Mouse (Mus musculus): ENCODE results near the gene Ccr6.

Gene Ccr6

DNA sequence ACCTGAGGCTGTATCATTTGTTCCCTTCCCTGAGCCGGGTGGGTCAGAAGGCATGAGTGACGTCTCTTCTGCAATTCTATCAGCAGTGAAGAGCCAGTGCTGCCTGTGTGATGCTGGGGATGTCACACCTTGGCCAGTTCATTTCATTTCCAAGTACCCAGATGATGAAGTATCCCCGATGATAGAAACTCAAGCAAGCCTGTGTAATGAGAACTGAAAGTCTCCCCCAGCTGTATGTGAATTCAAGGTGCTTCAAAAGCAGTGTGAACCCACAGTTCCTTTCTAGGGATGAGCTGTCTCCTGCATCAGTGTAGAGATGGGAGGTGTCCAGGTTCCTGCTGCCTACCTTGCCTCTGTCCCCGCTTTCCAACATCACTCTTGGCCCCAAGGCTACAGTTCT, 1.3 kb upstream of the Ccr6 start:
- no peak for DNase-seq (ENCODE audit: low spot score)

DNA sequence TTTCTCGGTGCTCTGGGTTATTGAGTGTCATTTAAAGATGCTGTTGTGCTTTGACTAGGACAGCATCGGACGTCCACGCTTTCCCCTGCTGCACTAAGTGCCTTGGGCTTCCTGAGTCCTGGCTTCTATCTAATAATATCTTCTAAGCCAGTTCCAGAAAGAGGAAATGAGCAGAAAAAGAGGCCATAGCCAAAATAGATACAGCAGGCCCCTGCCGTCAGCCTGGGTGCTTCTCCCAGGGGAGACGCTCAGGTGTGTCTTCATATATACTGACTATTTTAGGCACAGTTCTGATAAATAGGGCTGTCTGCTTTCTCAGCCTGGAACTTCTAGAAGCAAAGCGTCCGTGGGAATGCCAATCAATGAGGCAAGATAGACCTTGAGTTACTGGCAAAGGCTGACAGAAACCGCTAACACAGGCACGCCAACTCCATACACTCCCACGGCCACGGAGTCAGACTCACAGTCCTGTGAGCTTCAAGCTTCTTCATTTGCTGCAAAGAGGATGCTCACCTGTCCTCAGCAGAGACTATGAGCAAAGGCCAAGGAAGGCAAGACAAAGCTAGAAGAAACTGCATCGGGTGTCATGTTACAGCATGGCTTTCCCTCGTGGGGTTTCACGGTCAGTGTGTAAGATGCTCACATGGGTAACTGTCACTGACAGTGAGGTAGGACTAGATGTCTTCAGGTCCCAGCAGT, 2.3 kb downstream of the Ccr6 start:
- DNase-seq (ENCODE audit: low spot score): no peak

DNA sequence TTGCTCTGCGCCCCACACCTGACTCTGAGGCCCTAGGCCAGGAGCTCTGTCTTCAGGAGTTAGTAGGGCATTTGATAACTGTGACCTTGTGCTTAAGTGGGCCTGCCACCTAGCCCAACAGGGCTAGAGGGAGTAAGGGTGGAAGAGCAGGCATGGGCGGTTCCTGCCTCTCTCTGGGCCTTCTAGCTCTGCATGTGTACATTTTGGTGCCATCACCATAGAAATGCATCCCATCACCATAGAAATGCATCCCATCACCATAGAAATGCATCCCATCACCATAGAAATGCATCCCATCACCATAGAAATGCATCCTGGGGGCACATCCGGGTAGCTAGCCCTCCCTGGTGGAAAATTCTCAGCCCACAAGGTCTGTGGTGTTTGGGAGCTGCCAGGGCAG, 3.7 kb downstream of the Ccr6 start:
- no peak for DNase-seq (ENCODE audit: low spot score)

DNA sequence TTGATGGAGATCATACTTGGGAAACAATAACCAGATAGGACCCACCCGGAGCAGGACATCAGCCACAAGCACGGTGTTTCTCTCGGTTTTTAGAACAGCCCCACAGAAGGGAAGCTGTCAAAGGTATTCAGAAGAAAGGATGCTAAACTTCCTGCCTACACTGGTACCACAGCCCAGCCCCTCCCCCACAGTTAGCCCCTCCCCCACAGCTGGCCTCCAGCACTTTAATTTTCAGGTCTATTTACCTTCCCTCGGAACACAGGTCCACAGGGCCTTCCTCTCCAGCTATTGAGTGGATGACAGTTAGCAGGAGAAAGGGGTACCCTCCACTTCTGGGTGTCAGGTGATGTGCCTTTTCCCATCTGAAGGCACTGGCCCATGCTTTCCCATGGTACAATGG, 4.7 kb downstream of the Ccr6 start:
- DNase-seq (ENCODE audit: low spot score): no peak

DNA sequence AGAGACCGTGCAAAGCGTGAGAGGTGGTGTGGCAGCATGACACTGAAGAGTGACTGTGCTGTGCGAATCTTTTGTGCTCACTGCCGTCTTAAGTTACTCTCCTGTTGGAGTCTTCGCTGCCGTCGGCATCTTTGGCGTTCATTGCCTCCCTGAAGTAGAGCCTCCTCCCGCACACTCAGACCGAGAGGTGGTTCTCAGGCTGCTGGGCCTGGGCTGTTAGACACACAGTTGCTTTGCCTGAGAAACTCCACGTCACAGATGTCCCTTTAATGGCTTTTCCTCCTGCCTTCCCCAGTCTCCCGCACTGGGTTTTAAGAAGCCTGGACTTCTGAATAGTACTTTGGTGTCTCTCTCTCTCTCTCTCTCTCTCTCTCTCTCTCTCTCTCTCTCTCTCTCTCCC, 5.8 kb downstream of the Ccr6 start:
- no peak for DNase-seq (ENCODE audit: low spot score)

DNA sequence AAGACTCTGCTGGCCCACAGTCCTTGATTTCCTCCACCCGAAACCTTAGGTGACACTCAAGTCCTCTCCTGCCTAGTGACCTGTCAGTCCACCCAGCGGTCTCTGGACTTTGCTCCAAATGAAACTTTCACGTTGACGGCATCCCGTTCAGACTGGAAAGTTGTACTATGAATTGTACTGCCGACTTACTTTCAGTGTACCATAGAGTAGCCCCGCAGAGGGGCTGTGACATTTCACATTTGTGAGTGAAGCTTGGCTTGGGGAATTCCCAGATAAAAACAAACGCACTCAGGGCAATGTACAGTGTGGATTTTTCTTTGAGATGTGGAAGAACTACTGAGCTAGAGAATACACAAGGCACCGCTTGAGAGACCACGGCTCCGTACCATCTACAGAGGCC, 6.3 kb downstream of the Ccr6 start:
- no peak for DNase-seq (ENCODE audit: low spot score)

DNA sequence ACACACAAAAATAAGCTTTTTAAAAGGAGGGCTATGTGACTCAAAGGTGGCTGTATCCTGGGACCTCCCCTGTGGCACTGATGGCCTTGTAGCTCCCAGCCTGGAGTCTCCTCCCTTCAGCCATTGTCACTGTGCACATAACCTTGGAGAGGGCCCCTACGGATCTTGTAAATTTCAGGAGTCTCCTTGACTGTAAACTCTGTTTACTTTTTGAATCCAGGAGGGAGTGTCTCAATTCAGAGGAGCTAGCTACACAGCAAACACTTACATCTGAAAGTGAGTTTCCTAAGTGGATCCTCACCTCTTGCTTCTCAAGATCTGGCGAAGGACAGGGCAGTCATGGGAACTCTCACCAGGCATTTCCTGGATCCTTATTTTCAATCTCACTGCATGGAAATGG, 8.3 kb downstream of the Ccr6 start:
- no peak for DNase-seq (ENCODE audit: low spot score)

DNA sequence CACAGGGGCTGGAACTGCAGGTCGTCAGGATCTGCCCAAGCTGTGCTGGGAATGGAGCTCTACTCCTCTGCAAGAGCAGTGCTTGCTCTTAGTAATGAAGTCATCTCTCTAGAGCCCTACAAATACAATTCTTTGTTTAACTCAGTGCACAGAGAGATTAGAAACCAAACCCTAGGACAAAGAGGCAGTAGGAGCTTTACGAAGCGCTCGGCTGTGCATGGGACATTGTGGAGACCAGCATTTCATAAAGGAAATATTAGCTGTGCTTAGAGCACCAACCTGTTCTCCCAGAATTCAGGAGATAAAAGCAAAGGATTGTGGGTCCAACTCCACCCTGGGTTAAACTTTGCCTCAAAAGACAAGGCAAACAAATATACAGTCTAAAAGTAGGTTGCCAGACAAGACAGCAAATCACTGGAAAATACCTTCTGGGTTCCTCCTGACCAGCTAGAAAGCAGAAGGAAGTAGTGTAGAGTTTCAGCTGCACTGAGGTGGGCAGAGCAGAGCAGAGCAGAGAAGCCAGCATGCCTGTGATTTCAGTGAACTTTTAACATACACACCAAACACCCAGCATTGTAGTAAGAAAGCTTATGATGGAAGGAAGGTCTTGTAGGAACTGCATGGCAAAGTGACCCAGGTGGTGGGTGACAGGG, 10.4 kb downstream of the Ccr6 start:
- no peak for DNase-seq (ENCODE audit: low spot score)

DNA sequence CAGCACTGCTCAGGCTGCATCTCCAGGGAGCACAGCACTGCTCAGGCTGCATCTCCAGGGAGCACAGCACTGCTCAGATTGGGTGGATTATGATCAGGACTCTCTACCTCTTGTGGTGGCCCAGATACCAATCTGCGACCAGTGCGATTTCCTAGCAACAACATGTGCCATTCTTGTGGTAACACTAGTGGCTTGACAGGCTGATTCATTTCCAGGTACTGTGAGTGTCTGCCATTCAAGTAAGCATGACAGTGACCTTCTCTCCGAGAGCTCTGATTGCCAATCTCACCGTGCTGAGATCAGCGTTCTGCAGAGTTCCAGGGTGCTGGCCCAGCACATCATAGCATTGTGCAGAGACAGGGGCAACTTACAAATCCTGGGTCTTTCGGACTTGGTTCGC, 15.9 kb downstream of the Ccr6 start:
- DNase-seq (ENCODE audit: low spot score): no peak

DNA sequence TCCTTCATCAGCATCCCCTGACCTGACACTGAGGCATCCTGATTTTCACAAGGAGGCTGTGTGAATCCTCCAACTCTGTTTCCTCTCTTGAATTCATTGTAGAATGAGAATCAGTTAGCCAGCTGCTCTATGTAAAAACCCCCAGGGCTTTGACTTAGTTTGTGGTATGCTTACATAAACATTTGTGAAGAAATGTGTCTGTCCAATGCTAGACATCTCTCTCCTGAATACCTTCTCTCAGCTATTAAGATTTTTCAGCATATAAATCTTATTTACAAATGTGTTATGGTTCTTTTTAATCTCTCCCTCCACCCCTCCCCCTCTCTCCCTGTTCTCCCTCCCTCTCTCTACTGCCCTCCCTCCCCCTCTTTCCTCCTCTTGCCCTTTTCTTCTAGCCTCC, 18.4 kb downstream of the Ccr6 start:
- DNase-seq (ENCODE audit: low spot score): no peak

DNA sequence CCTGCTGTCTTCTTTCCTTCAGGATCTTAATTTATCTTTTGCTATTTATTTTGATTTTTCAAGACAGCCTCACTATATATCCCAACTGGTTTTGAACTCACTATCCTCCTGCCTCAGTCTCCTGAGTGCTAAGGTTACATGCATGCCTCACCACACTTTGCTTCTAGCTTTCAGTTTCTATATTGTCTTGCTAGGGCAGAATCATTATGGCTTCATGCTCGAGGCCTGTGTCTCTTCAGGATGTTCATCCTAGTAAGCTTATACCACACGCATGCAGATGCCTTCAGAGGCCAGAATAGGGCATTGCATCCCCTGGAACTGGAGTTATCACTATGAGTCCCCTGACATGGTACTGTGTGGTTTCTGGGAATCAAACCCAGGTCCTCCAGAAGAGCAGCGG, 19.1 kb downstream of the Ccr6 start:
- DNase-seq (ENCODE audit: low spot score): no peak

DNA sequence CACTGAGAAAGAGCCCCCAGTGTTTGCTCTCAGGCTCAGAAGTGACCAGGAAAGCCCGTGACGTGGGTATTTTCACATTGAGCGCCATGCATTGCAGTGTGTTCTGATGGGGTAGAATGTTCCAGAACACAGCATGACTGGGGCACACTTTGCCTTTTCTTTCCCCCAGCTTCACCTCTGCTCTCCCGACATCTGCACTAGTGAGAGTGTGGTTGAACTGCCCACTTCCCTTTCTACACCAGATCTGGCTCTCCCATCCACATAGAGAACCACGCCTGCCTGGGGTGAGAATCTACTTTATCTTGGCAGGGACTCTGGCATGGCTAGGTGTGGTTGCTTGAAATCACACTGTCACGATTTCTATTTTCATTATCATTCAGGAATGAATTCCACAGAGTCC, 19.7 kb downstream of the Ccr6 start:
- no peak for DNase-seq (ENCODE audit: low spot score)

DNA sequence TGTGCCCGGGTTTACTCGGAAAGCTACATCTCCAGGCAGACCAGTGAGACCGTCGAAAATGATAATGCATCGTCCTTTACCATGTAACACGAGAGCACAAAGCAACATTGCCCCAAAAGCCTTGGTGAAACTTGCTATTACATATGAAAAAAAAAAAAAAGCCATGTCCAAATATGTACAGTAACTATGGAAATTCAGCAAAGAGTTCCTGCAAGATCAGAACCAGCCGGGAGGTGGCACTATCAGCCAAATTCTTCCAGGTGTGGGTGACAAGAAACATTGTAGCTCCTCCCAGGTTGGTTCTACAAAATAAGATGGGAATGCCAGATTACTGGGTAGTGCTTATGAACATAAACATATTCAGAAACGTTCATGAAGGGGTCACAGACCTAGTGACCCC, 21.1 kb downstream of the Ccr6 start:
- DNase-seq (ENCODE audit: low spot score): no peak

DNA sequence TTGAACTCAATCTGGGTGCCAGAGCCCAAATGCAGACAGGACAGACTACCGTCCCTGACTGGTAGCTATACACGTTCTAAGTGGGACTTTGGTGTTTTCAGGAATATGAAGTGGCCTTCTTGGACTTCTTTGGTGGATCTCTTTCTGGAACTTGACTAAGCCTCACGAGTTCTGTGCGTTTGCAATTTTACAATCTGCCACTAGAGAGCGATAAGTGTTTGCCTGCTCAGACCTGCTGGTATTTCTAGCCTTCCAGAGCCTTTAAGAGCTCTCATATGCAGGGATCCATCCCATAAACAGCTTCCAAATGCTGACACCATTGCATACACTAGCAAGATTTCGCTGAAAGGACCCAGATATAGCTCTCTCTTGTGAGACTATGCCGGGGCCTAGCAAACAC, 28.8 kb downstream of the Ccr6 start:
- peak; percentile 44 for DNase-seq (ENCODE audit: low spot score)

DNA sequence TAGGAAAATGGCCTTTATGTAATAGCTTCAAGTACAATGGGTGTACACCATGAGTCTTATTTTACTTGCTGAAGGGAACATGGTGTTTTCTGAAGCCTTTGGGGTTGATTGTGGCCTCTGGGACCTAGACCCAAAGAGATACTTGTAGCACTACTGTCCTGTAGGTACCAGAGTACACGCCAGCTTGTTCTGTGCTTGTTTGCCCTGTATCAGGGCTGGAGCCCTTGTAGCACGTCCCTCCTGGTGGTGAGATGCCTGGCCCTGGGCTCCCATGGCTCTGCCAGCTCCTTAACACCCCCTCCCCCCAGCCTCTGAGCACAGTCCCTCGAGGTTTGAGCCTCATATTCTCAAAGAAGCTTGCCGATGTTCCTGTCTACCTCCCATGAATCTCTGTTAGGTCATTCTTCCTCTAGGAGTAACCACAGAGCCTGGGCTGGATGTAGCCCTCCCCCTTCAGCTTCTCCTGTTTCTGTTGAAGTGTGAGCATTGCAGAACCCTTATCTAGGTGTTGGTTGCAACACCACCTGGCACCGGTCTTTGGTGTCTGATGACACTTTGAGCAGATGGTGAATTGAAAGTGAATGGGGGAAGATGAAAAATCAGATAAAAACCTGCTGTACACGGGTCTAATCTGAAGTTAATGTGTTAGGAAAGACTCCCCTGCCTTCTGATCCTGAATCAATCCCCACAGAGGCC, 36.4 kb downstream of the Ccr6 start:
- DNase-seq (ENCODE audit: low spot score): no peak

DNA sequence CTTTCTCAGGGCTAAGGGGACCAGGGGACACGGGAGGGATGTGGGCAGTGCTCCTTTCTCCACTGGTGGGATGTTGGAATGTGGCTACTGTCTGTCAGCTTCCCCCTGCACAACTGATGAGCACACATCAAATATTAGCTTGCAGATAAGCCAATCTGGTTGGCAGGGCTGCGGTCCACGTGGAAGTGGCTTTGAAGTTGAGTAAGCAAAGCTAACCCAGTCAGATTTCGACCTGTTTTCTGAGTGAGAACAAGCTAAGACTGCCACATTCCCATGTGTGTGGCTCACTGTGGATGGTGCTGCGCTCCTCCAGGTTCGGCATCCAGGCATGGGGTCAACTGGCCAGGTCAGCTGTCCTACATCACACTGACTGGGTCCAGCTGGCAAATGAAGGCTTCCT, 37.1 kb downstream of the Ccr6 start:
- DNase-seq (ENCODE audit: low spot score): no peak

DNA sequence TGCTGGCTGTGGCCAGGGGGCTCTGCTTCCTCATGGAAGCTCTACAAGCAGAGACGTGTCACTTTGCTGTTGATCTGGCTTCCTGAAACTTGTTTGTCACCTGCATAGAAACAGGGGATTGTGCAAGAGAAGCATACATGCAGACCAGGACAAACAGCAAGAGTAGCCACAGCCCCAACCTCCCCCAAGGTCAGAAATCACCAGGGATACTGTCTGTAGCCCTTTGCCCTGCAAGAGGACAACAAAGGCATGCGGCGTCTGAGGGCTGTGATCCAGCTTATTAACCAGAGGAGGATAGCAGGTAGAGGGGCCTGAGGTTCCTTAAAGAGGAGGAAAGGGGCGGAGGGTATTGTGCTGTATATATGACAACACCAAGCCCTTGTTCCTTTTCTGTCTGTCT, 40.2 kb downstream of the Ccr6 start:
- no peak for DNase-seq (ENCODE audit: low spot score)

DNA sequence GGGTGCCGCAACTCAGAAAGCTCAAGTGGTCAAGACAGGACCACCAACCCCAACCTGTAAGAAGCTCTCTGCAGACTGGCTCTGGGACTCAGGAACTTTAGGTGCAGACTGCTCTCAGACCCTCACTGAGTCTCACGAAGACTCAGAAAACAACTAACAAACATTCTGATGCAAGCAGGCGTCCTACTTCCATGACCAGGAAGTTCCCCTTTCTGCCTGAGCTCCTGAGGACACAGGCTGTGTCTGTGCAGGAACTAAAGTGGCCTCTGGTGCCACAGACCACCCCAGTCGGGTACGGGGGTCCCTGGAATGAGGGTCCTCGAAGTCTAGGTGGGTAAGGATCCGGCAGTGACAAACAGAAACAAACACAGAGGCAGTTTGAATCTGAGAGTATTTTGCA, 40.8 kb downstream of the Ccr6 start:
- DNase-seq (ENCODE audit: low spot score): no peak

DNA sequence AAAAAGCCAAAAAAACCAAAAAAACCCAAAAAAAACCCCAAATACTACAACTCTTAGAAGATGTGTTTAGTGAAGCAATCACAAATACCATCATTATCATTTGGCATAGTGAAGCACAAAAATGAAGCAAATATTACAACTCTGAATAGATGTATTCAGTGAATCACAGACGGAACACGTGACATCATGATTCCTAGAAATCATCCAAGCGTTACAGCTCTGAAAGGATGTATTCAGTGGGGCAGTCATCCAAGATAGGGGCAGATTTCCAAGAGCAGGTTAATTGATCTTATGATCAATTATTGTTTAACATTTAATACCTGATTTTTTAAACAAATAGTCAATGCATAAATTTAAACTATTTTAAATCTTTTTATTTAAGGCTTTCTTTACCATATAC, 41.4 kb downstream of the Ccr6 start:
- DNase-seq (ENCODE audit: low spot score): no peak

DNA sequence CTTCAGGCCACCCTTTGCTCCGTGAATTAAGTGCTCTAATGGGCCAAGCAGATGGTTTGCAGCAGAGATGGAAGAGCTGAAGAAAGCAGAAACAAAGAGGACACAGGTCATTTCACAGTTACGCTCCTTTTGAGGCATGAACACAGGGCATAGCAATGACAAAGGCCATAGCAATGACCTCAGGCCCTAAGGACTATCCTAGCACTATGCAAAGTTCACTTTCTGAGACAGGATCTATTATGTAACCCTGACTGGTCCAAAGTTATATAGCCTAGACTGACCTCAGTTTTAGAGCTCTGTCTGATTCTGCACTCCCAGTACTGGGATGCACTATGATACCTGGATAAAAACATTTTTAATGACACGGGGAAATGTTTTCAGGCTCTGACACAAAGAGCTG, 42.5 kb downstream of the Ccr6 start:
- no peak for DNase-seq (ENCODE audit: low spot score)

DNA sequence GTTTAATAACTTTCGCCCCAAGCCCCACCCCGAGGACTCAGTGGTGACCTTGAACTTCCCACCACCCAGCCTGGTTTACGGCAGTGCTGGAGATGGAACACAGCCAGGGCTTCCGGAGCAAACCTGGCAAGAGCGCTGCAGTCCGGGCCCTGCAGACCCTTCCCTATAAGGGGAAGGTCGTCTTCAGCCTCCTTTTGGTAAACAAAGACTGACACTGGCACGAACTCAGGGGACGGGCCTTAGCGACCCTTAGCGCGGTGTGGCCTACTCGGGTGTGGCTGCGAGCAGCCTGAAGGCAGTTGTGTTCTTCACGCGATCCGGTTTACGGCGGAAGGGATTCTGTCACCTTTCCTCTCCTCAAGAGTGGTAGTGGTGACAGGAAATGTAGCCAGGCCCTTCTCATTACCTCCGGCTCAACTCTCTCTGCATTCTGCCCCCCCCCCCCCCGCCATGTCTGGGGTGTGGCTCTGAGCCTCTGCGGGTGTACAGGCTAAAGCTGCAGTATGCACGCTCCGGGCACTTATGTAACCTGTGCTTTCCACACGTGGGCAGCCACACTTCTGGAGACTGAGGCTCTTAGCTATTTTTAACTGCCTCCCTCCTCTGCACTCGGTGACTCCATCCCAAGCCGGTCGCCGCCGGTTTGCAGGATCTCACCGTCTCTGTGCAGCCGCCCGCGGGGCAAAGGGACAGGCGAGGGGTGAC, 47.1 kb downstream of the Ccr6 start, which contains the start of gene Mpc1:
TSS of gene Mpc1 (plus strand) at position 84 of the 705 bp plus-strand sequence.
- DNase-seq (ENCODE audit: low spot score): peak; percentile 59

DNA sequence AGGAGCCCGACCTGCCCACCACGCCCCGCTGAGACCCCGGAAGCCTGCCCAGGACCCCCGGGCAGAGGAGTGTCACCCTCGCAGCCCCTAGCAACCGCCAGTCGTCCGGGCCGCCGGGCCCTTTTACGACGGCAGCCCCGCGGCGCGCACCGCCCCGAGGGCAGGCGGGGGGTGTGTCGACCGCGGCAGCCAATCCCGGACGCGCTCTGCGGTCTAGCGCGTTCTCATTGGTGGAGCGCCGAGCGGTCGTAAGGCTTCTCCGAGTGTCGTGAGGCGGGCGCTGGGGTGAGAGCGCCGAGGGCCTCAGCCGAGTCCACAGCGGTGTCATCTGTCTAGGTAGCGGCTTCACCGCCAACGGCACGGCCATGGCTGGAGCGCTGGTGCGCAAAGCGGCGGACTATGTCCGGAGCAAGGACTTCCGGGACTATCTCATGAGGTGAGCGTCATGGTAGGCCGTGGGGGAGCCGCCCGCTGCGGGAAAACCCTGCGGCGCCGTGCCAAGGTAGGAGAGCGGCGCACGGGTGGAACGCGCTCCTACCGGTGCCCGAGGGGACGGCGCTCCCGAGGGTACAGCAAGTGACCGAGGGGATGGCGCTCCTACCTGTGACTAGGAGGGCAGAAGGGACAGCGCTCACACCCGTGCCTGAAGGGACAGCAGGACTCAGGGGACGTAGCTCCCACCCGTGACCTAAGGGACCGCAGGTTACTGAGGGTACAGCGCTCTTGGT, 47.8 kb downstream of the Ccr6 start:
- peak; percentile 90 for DNase-seq (ENCODE audit: low spot score)

All from ovary, postnatal 14 days (tissue).